Mouse (Mus musculus) CH12.LX (cell line): ENCODE measurements at regions not wholly inside any gene's neighbourhood (a gene's known extent, or its start where the extent isn't known, plus 50 kb on each side); places are given as distances from the start of the nearest gene placed in this dataset.

Source experiments
- CHD1 ChIP-seq: IDR thresholded peaks from 2 replicates; pipeline ENCODE4 v1.6.1; 2012; ENCODE audit warnings: low read depth, low read length, improper control_type of control experiment, inconsistent platforms
- CTCF ChIP-seq, 2 experiments: IDR thresholded peaks in 1 of 2; conservative IDR thresholded peaks in 1 of 2; 2 replicates each; pipeline ENCODE4 v1.5.1; 2011 to 2012; ENCODE audit warnings: low read depth in 2 of 2, low read length in 2 of 2, improper control_type of control experiment in 1 of 2, inconsistent platforms in 1 of 2, mild to moderate bottlenecking in 1 of 2, moderate library complexity in 1 of 2
- HCFC1 ChIP-seq: IDR thresholded peaks from 2 replicates; pipeline ENCODE4 v1.6.1; 2012; ENCODE audit warnings: low read depth, mild to moderate bottlenecking, inconsistent platforms, low read length, improper control_type of control experiment
- IRF4 ChIP-seq: IDR thresholded peaks from 2 replicates; pipeline ENCODE4 v1.6.1; 2014; ENCODE audit warnings: low read depth, mild to moderate bottlenecking, inconsistent platforms, low read length, improper control_type of control experiment
- MAZ ChIP-seq: IDR thresholded peaks from 2 replicates; pipeline ENCODE4 v1.6.1; 2012; ENCODE audit warnings: low read depth, mild to moderate bottlenecking, inconsistent platforms, low read length, improper control_type of control experiment, moderate library complexity
- MYC ChIP-seq: IDR thresholded peaks from 2 replicates; pipeline ENCODE4 v1.6.1; 2011; ENCODE audit warnings: low read depth, mild to moderate bottlenecking, improper control_type of control experiment, low read length
- POLR2A ChIP-seq: IDR thresholded peaks from 2 replicates; pipeline ENCODE4 v1.6.1; 2011; ENCODE audit warnings: low read depth, mild to moderate bottlenecking, improper control_type of control experiment, low read length
- USF1 ChIP-seq: IDR thresholded peaks from 2 replicates; pipeline ENCODE4 v1.6.1; 2014; ENCODE audit warnings: low read depth, mild to moderate bottlenecking, inconsistent platforms, low read length, improper control_type of control experiment
- ZKSCAN1 ChIP-seq: IDR thresholded peaks from 2 replicates; pipeline ENCODE4 v1.6.1; 2012; ENCODE audit warnings: low read depth, inconsistent platforms, low read length, improper control_type of control experiment, borderline replicate concordance
- ZNF384 ChIP-seq: IDR thresholded peaks from 2 replicates; pipeline ENCODE4 v1.6.1; 2012; ENCODE audit warnings: low read depth, low read length, improper control_type of control experiment, inconsistent platforms

GRCm38 (mm10) chr5:106789136-106789535 is 92.0 kb upstream of the Zfp644 start:
- TF ChIP-seq CTCF (conservative IDR thresholded peaks at IDR 0.05 in 1 of 2, IDR thresholded peaks at IDR 0.05 in 1 of 2; ENCODE audit: low read depth in 2 of 2, low read length in 2 of 2) (no peak), POLR2A (no peak), HCFC1 (no peak), ZNF384 (no peak), USF1 (no peak), MYC (no peak), MAZ (no peak), IRF4 (no peak), ZKSCAN1 (no peak), CHD1 (no peak)
